Mouse (Mus musculus) limb, embryonic 14.5 days (tissue): ENCODE results near the gene Cyth1. TPM values are rescaled to one million over a fixed set of nuclear protein-coding genes. Genes with fewer than 3 reads are reported as not detected.

ENCODE experiments used
- ATAC-seq: fragments of 200-750 bp; cut with Nextera tagmentation; 2 replicates; pipeline ENCODE4 v1.8.0; 2017; ENCODE audit warnings: low read depth, moderate number of reproducible peaks, moderate TSS enrichment; ENCODE audit not compliant: low FRiP score
- DNase-seq: peaks from one replicate; pipeline ENCODE4 v3.0.0-alpha.2; 2015; ENCODE audit warnings: low spot score
- H3K27ac ChIP-seq: fragments of 300-500 bp; sonication (generic); replicated peaks from 2 replicates; pipeline ENCODE4 v1.5.1; 2014; ENCODE audit warnings: low read depth, mild to moderate bottlenecking, low read length, moderate library complexity, mixed read lengths
- H3K27me3 ChIP-seq: fragments of 300-500 bp; sonication (generic); 2 replicates; pipeline ENCODE4 v1.6.1; 2014; ENCODE audit warnings: low read length, mixed read lengths; ENCODE audit not compliant: control insufficient read depth, insufficient read depth
- H3K36me3 ChIP-seq: fragments of 300-500 bp; sonication (generic); 2 replicates; pipeline ENCODE4 v1.6.1; 2014; ENCODE audit warnings: mild to moderate bottlenecking, low read length, moderate library complexity, mixed read lengths; ENCODE audit not compliant: control insufficient read depth, insufficient read depth
- H3K4me1 ChIP-seq: fragments of 300-500 bp; sonication (generic); 2 replicates; pipeline ENCODE4 v1.6.1; 2014; ENCODE audit warnings: antibody characterized with exemption, low read length, mixed read lengths; ENCODE audit not compliant: control insufficient read depth, insufficient read depth
- H3K4me2 ChIP-seq: fragments of 300-500 bp; sonication (generic); replicated peaks from 2 replicates; pipeline ENCODE4 v1.6.1; 2014; ENCODE audit warnings: low read depth, mild to moderate bottlenecking, low read length, moderate library complexity; ENCODE audit not compliant: severe bottlenecking
- H3K4me3 ChIP-seq: fragments of 300-500 bp; sonication (generic); replicated peaks from 2 replicates; pipeline ENCODE4 v1.5.1; 2014; ENCODE audit warnings: low read length
- H3K9ac ChIP-seq: fragments of 300-500 bp; sonication (generic); 2 replicates; pipeline ENCODE4 v1.6.1; 2014; ENCODE audit warnings: mild to moderate bottlenecking, low read depth, low read length, moderate library complexity; ENCODE audit not compliant: severe bottlenecking
- H3K9me3 ChIP-seq: fragments of 300-500 bp; sonication (generic); 2 replicates; pipeline ENCODE4 v1.6.1; 2016; ENCODE audit warnings: low read length; ENCODE audit not compliant: control insufficient read depth
- POLR2A ChIP-seq: fragments of 200-500 bp; IDR thresholded peaks from 2 replicates; pipeline ENCODE4 v1.8.0; 2012; ENCODE audit warnings: inconsistent platforms, mild to moderate bottlenecking, moderate library complexity, borderline replicate concordance; ENCODE audit not compliant: insufficient read depth, insufficient read length; ENCODE audit errors: extremely low read depth
- WGBS: fragments of 180-500 bp; shearing (Covaris S2); extraction: QIAGEN DNeasy Blood & Tissue Kit; methylation state at CpG from one replicate; pipeline ENCODE4 v1.1.7; 2014; 5-methylcytosine and 5-hydroxymethylcytosine counted together
- polyA plus RNA-seq, 2 experiments: library from polyadenylated mRNA; depleted of rRNA in 1 of 2; stranded (reverse) in 1 of 2; unstranded in 1 of 2; fragments of >200 nt; fragmentation: Nextera tagmentation in 1 of 2; extraction: Ambion mirVana in 1 of 2; gene quantifications; 2 replicates each; pipeline versions ENCODE4 v1.2.1 to v1.2.3; 2012 to 2014

Cyth1 gene
- polyA plus RNA-seq, 2 experiments = 13.5 to 22.3 TPM

DNA sequence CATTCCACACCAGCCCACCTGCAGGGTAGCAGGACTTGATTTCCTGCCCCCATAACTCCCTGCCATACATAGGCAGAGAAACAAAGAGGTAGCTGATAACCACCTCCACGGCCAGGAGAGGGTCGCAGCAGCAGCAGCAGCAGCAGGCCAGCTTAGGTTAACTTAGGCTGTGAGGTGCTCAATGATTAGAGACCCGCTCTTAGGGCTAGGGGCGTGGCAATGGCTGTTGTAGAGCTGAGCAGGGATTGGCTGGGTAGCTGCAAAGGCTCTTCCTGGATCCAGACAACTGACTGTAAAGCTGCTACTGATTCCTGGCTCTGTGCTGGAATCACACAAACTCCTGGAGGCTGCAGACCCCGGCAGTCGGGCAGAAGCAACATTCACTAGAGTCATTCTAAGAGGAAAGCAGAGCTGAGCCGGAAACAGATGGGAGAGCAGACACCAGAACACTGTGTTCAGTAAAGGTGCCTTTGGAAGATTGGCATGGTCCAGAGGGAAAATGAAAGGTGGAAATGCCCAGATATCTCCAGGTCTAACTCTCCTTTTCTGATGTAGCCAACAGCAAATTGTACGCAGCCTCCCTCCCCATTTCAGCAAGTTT, 39.6 kb downstream of the Cyth1 start:
- Histone ChIP-seq H3K4me2 (0 out of 2 replicates have a peak overlapping the region, but pooled peaks have one; percentile 2), H3K9ac (peak overlapping the region; percentile 16; the same call in 1 of the 2 replicates), H3K27me3 (no peaks in the 10 kb centered on the region), H3K4me3 (no peak overlapping the region), H3K4me1 (peaks cover 54% of the 10 kb centered on the region), H3K36me3 (peaks cover under 1% of the 10 kb centered on the region; the same call in 1 of the 2 replicates), H3K27ac (peak overlapping the region; percentile 74), H3K9me3 (no peaks in the 10 kb centered on the region)
- TF ChIP-seq POLR2A = no peak
- DNase-seq = peak; percentile 58
- no peak for ATAC-seq
- WGBS = 13% methylated on average over 8 of the region's 8 CpGs

DNA sequence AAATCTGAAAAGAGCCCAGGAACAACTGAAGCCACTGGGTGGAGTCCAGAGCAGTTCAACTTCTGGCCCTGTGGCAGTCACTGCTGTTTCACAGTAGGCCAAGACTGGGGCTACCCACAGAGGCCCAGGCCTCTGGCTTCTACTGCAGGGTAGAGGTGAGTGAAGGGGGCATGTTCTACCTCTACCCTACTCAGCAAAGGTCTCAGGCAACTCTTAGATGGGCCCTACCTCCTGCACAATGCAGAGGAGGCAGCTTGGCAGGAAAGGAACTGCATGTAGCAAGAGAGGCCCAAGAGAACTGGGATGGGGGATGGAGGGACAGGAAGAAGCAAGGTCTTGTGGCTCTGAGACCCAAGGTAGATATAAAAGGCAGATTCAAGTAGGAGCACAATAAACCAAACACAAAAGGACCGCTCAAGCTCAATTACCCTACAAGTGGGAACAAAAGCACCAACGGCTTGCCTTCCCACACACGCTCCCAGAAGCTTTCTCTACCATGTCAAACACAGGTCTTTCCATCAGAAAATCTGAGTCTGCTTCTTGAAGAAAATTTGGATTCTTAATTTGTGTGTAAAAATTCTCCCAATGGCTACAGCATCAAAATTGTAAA, 40.9 kb downstream of the Cyth1 start:
- 81% methylated on average over 3 of the region's 3 CpGs for WGBS
- no peaks in the 10 kb centered on the region for H3K9me3 ChIP-seq
- peaks cover 56% of the 10 kb centered on the region for H3K4me1 ChIP-seq
- peaks cover 2% of the 10 kb centered on the region; the same call in 1 of the 2 replicates for H3K36me3 ChIP-seq
- H3K4me2 ChIP-seq = no peak overlapping the region
- H3K9ac ChIP-seq = no peak overlapping the region
- TF ChIP-seq POLR2A = no peak
- H3K27ac ChIP-seq = no peak overlapping the region
- no peak for ATAC-seq
- no peak overlapping the region for H3K4me3 ChIP-seq
- DNase-seq = no peak
- no peaks in the 10 kb centered on the region for H3K27me3 ChIP-seq

DNA sequence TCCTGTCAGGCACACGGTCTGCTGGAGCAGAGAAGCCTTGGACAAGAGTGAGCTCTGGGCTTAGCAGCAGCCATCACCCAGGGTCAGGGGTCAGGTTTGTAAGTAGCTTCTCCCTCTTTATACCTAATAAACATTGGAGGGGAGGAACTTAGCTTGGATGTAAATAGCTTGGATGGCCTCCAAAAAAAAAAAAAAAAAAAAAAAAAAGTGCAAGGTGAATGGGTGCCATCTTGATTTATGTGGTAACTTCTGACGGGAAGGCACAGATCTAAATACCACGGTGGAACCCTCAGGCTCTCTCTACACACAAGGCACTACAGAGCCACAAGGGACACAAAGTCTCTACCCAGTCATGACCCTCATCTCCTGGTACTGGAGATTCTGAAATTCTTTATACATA, 42.1 kb downstream of the Cyth1 start:
- no peak overlapping the region for H3K27ac ChIP-seq
- 61% methylated on average over 3 of the region's 3 CpGs for WGBS
- no peak overlapping the region for H3K4me3 ChIP-seq
- ATAC-seq (no peak), DNase-seq (no peak)
- H3K4me1 ChIP-seq = peaks cover 58% of the 10 kb centered on the region
- peaks cover 2% of the 10 kb centered on the region; the same call in 1 of the 2 replicates for H3K36me3 ChIP-seq
- H3K9ac ChIP-seq = no peak overlapping the region
- no peak overlapping the region for H3K4me2 ChIP-seq
- TF ChIP-seq POLR2A = no peak
- no peaks in the 10 kb centered on the region for H3K9me3 ChIP-seq
- no peaks in the 10 kb centered on the region for H3K27me3 ChIP-seq

DNA sequence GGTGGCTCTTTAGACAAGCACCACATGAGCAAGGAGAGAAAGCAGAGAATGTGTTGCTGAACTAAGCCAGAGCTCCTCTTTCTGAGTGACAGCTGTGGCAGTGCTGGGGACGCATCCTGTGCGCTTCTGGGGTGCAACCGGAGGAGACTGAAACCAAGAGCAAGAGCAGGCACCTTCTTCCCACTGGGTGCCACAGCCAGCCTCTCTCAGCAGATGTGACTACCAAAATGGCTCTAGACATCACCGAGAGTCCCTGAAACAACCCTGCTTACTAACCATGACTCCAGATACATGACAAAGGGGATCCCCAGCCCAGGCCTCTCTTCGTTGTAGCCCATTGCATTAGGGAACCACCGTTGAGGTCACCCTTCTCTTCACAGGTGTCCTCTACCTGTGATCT, 44.9 kb downstream of the Cyth1 start:
- no peak for DNase-seq
- Histone ChIP-seq H3K36me3 (peaks cover 2% of the 10 kb centered on the region; the same call in 1 of the 2 replicates), H3K4me2 (no peak overlapping the region), H3K27me3 (no peaks in the 10 kb centered on the region), H3K9me3 (no peaks in the 10 kb centered on the region), H3K4me3 (no peak overlapping the region), H3K4me1 (peaks cover 57% of the 10 kb centered on the region), H3K27ac (no peak overlapping the region), H3K9ac (no peak overlapping the region)
- ATAC-seq = no peak
- TF ChIP-seq POLR2A = no peak
- 82% methylated on average over 6 of the region's 6 CpGs for WGBS

- H3K27ac ChIP-seq = peak overlapping the region; percentile 59
- TF ChIP-seq POLR2A = no peak
- H3K9ac ChIP-seq = peak overlapping the region; percentile 55
- DNase-seq (peak; percentile 83), ATAC-seq (peak; percentile 60)
- H3K27me3 ChIP-seq = no peaks in the 10 kb centered on the region
- peak overlapping the region; percentile 36 for H3K4me3 ChIP-seq
- H3K36me3 ChIP-seq = peaks cover 2% of the 10 kb centered on the region; the same call in 1 of the 2 replicates
- H3K4me2 ChIP-seq = peak overlapping the region; percentile 62
- 9% methylated on average over 16 of the region's 19 CpGs for WGBS
- peaks cover 58% of the 10 kb centered on the region for H3K4me1 ChIP-seq
- H3K9me3 ChIP-seq = no peaks in the 10 kb centered on the region
Measured at GRCm38 (mm10) chr11:118202410-118203233, 45.8 kb downstream of the Cyth1 start.
